Comparison of ENCODE assay signal across 24 mouse cellular contexts in the genomic region with DNA sequence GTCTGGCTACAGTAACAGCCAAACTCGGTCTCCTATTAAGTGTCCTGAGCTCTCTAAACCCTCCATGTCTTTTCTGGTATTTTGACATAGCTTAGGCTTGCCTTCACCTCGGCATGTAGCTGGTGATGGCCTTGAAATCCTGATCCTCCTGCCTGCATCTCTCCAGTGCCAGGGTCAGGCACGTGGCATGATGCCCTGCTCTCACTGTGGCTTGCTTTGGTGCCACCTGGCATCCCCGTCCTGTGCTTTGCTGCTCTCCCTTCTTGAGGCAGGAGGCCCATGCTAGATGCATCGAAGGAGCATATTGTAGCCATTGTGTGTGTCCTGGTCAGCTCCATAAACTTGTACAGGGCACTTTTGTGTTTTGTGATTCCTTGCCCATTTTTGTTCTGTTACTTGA. TPM values are rescaled to one million over a fixed set of nuclear protein-coding genes. Genes with fewer than 3 reads are reported as not detected.
DNase-seq lines count a peak whose midpoint lies in the region; ATAC-seq lines count a peak whose summit lies in the region.
"Had no signal": no experiment of that assay in that cellular context is flagged by ENCODE, and none has a peak within 500 bp of the region (broad histone marks: within the 10 kb centered on the region; RNA-seq: fewer than 3 reads in every experiment).

No protein-coding gene starts in this region.

- H3K4me3 ChIP-seq in kidney, embryonic 15.5 days (replicated peaks): no peak overlapping the region
- H3K4me3 ChIP-seq: forebrain, embryonic 13.5 days; intestine, embryonic 15.5 days; limb, embryonic 15.5 days; stomach, embryonic 15.5 days had no signal

- no peaks in the 10 kb centered on the region for H3K9me3 ChIP-seq in kidney, embryonic 15.5 days (replicated peaks)
- H3K9me3 ChIP-seq: forebrain, embryonic 13.5 days; intestine, embryonic 15.5 days; limb, embryonic 15.5 days; stomach, embryonic 15.5 days had no signal

- DNase-seq in adrenal gland, postnatal 25 days: peak; percentile 34
- no peak for DNase-seq in adrenal gland, postnatal 14 days
- DNase-seq in kidney, adult 8-10 months: no peak
- peak; percentile 92 for DNase-seq in brain, adult 2 months (ENCODE audit: low read depth, low spot score)
- DNase-seq in cerebellum, postnatal 14 days: peak; percentile 85 to 89
- DNase-seq in right cerebral cortex, postnatal 4 days: no peak
- no peak for DNase-seq in spleen, postnatal 4 days (ENCODE audit: low spot score in 2 of 2)
- DNase-seq: embryo, embryonic 11 days; lung, adult 2 months; lung, postnatal 4 days; thymus, postnatal 14 days had no signal

- no peak for ATAC-seq in kidney, embryonic 15.5 days (replicated peaks; ENCODE audit: low FRiP score)
- ATAC-seq: activated CD4-positive, CD25-positive, alpha-beta regulatory T cell, adult 4 months; forebrain, embryonic 13.5 days; intestine, embryonic 15.5 days had no signal

- 0 out of 2 replicates have a peak overlapping the region, but pooled peaks have one; percentile 21 for H3K4me2 ChIP-seq in kidney, embryonic 15.5 days
- H3K4me2 ChIP-seq: forebrain, embryonic 13.5 days; heart, embryonic 11.5 days; intestine, embryonic 15.5 days; limb, embryonic 15.5 days; stomach, embryonic 15.5 days had no signal

- no peak overlapping the region for H3K9ac ChIP-seq in kidney, embryonic 15.5 days
- H3K9ac ChIP-seq: forebrain, embryonic 13.5 days; intestine, embryonic 15.5 days; limb, embryonic 15.5 days; stomach, embryonic 15.5 days had no signal

- peak overlapping the region; percentile 77 for H3K27ac ChIP-seq in kidney, embryonic 15.5 days
- H3K27ac ChIP-seq: forebrain, embryonic 13.5 days; intestine, embryonic 15.5 days; limb, embryonic 15.5 days; stomach, embryonic 15.5 days had no signal

- H3K36me3 ChIP-seq in kidney, embryonic 15.5 days: peaks cover 31% of the 10 kb centered on the region

- 65% methylated on average over 5 of the region's 5 CpGs for WGBS in kidney, embryonic 15.5 days

- peaks cover 40% of the 10 kb centered on the region for H3K4me1 ChIP-seq in kidney, embryonic 15.5 days

- H3K27me3 ChIP-seq in kidney, embryonic 15.5 days: no peaks in the 10 kb centered on the region; the same call in 1 of the 2 replicates
- H3K27me3 ChIP-seq: CH12.LX; intestine, embryonic 15.5 days; stomach, embryonic 15.5 days had no signal

RNA-seq across cellular contexts. Expression of gene Irgq, which starts 7.1 kb away (rescaled TPM):
- total RNA-seq in adrenal gland, postnatal 25 days (2021): 24.5 and 29.5 TPM in 2 replicates
- 18.9 and 20.4 TPM in 2 replicates for total RNA-seq in adrenal gland, postnatal 14 days (2021)
- 7.4 and 8.3 TPM in 2 replicates for polyA plus RNA-seq in kidney, embryonic 15.5 days (2015; fragmentation: Nextera tagmentation; extraction: Ambion mirVana)

RNA-seq across cellular contexts. Expression of gene Pinlyp, which starts 8.3 kb away (rescaled TPM):
- total RNA-seq in adrenal gland, postnatal 25 days (2021): not detected in 2 replicates
- not detected in 2 replicates for total RNA-seq in adrenal gland, postnatal 14 days (2021)
- 0.31 and 0.33 TPM in 2 replicates for polyA plus RNA-seq in kidney, embryonic 15.5 days (2015; fragmentation: Nextera tagmentation; extraction: Ambion mirVana)
- total RNA-seq: heart, postnatal 25 days; layer of hippocampus, postnatal 14 days; left cerebral cortex, postnatal 14 days; midbrain, postnatal 0 days; neutrophil, adult 5-6 weeks had no signal
- polyA plus RNA-seq: activated CD4-positive, CD25-positive, alpha-beta regulatory T cell, adult 4 months; forebrain, embryonic 13.5 days; heart, embryonic 11.5 days; intestine, embryonic 15.5 days; midbrain, postnatal 0 days had no signal

RNA-seq across cellular contexts. Expression of gene Xrcc1, which starts 8.5 kb away (rescaled TPM):
- total RNA-seq in adrenal gland, postnatal 25 days (2021): 38.0 and 51.2 TPM in 2 replicates
- total RNA-seq in adrenal gland, postnatal 14 days (2021): 38.5 and 47.0 TPM in 2 replicates
- 117 and 137 TPM in 2 replicates for polyA plus RNA-seq in kidney, embryonic 15.5 days (2015; fragmentation: Nextera tagmentation; extraction: Ambion mirVana)

RNA-seq across cellular contexts. Expression of gene AC161166.1, which starts 25.3 kb away (rescaled TPM):
- total RNA-seq in adrenal gland, postnatal 25 days (2021): not detected in 2 replicates
- total RNA-seq in adrenal gland, postnatal 14 days (2021): not detected in 2 replicates
- polyA plus RNA-seq in kidney, embryonic 15.5 days (2015; fragmentation: Nextera tagmentation; extraction: Ambion mirVana): 0.48 and 0.68 TPM in 2 replicates
- total RNA-seq: heart, postnatal 25 days; layer of hippocampus, postnatal 14 days; left cerebral cortex, postnatal 14 days; midbrain, postnatal 0 days; neutrophil, adult 5-6 weeks had no signal
- polyA plus RNA-seq: lung, adult 2 months had no signal

RNA-seq across cellular contexts. Expression of gene Zfp428, which starts 30.8 kb away (rescaled TPM):
- total RNA-seq in adrenal gland, postnatal 25 days (2021): 6.2 and 7.0 TPM in 2 replicates
- total RNA-seq in adrenal gland, postnatal 14 days (2021): 6.1 and 7.5 TPM in 2 replicates
- 61.6 and 66.6 TPM in 2 replicates for polyA plus RNA-seq in kidney, embryonic 15.5 days (2015; fragmentation: Nextera tagmentation; extraction: Ambion mirVana)
- total RNA-seq: neutrophil, adult 5-6 weeks had no signal
- polyA plus RNA-seq: activated CD4-positive, CD25-positive, alpha-beta regulatory T cell, adult 4 months had no signal

Comparison
In these comparisons a context has a peak if more than half of its experiments do, and no peak if none do; other contexts are left out.
1. DNase-seq: peak in adrenal gland, postnatal 25 days (single experiment), brain, adult 2 months (single experiment) and cerebellum, postnatal 14 days (2 of 2); none in adrenal gland, postnatal 14 days (single experiment), kidney, adult 8-10 months (0 of 2), right cerebral cortex, postnatal 4 days (single experiment) and spleen, postnatal 4 days (0 of 2).